Mouse (Mus musculus) stomach, embryonic 16.5 days (tissue): Measurements from ENCODE around the gene Bmper. TPM values are rescaled to one million over a fixed set of nuclear protein-coding genes. Genes with fewer than 3 reads are reported as not detected.

Experiments used
- ATAC-seq: fragments of 200-750 bp; cut with Nextera tagmentation; 2 replicates; pipeline ENCODE4 v1.8.0; 2017; ENCODE audit warnings: moderate number of reproducible peaks, moderate TSS enrichment; ENCODE audit not compliant: insufficient read depth, low FRiP score
- H3K27ac ChIP-seq: fragments of 300-500 bp; sonication (generic); 2 replicates; pipeline ENCODE4 v1.5.1; 2014; ENCODE audit warnings: low read length
- H3K27me3 ChIP-seq: fragments of 300-500 bp; sonication (generic); 2 replicates; pipeline ENCODE4 v1.6.1; 2014; ENCODE audit warnings: low read length, control low read depth, mixed read lengths; ENCODE audit not compliant: control insufficient read depth, insufficient read depth
- H3K36me3 ChIP-seq: fragments of 300-500 bp; sonication (generic); 2 replicates; pipeline ENCODE4 v1.6.1; 2014; ENCODE audit warnings: low read length; ENCODE audit not compliant: control insufficient read depth, insufficient read depth
- H3K4me1 ChIP-seq: fragments of 300-500 bp; sonication (generic); 2 replicates; pipeline ENCODE4 v1.6.1; 2014; ENCODE audit warnings: low read length, control low read depth, mixed read lengths; ENCODE audit not compliant: control insufficient read depth, insufficient read depth
- H3K4me2 ChIP-seq: fragments of 300-500 bp; sonication (generic); 2 replicates; pipeline ENCODE4 v1.6.1; 2014; ENCODE audit warnings: low read depth, low read length, mixed read lengths
- H3K4me3 ChIP-seq: fragments of 300-500 bp; sonication (generic); replicated peaks from 2 replicates; pipeline ENCODE4 v1.5.1; 2014; ENCODE audit warnings: mild to moderate bottlenecking, low read length
- H3K9ac ChIP-seq: fragments of 300-500 bp; sonication (generic); 2 replicates; pipeline ENCODE4 v1.6.1; 2014; ENCODE audit warnings: low read length
- H3K9me3 ChIP-seq: fragments of 300-500 bp; sonication (generic); replicated peaks from 2 replicates; pipeline ENCODE4 v1.6.1; 2016; ENCODE audit warnings: low read length, control low read depth; ENCODE audit not compliant: control insufficient read depth
- WGBS: fragments of 180-500 bp; shearing (Covaris S2); extraction: QIAGEN DNeasy Blood & Tissue Kit; methylation state at CpG from one replicate; pipeline ENCODE4 v1.1.7; 2014; 5-methylcytosine and 5-hydroxymethylcytosine counted together
- polyA plus RNA-seq: library from polyadenylated mRNA; unstranded; fragments of >200 nt; fragmentation: Nextera tagmentation; extraction: Ambion mirVana; gene quantifications from 2 replicates; pipeline ENCODE4 v1.2.1, GENCODE M21; 2015

The Bmper gene
- polyA plus RNA-seq, 1 experiment from 2014 or later: 6.1 TPM

DNA sequence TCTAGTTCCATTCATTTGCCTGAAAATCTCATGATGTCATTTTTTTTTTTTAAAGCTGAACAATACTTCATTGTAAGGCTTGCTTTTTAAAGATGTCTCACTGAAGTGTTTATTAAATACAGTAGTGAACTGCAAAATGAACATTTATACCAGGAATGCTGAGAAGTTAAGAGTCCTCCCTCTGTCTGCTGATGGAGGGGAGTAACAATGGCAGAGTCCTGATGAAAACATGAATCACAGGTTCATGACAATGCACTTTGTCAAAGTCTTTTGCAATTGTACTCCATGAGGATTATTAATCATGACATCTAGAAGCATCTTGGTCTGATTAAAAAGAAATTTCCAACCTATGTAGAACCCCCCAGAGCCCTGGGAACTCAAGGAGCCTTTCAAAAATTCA lies 118.4 kb downstream of the Bmper start:
- ATAC-seq: no peak
- no peaks in the 10 kb centered on the region for H3K9me3 ChIP-seq
- no peaks in the 10 kb centered on the region for H3K4me1 ChIP-seq
- no peak overlapping the region for H3K27ac ChIP-seq
- no peak overlapping the region for H3K4me2 ChIP-seq
- no peaks in the 10 kb centered on the region for H3K36me3 ChIP-seq
- H3K27me3 ChIP-seq: no peaks in the 10 kb centered on the region
- H3K9ac ChIP-seq: no peak overlapping the region
- no peak overlapping the region for H3K4me3 ChIP-seq

DNA sequence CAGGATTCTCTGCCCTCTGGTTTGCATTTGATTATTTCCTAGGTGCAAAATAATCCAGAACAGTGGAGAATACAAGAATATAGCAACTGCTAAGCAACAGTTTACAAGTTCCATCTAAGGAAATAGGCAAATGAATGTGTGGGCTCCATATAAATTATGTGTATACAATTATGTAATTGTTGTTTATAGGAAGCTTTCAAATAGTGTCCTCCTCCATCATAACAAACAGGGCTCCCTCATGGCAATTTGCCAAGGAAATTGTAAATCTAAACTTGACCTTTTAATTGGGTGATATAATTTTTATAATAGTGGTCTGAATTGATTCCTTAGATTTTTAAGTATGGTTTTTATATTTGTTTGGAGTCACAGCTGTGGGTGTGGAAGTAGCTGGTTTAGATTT lies 121.5 kb downstream of the Bmper start:
- Histone ChIP-seq H3K36me3 (no peaks in the 10 kb centered on the region), H3K4me1 (no peaks in the 10 kb centered on the region; the same call in 1 of the 2 replicates), H3K4me3 (no peak overlapping the region), H3K27me3 (no peaks in the 10 kb centered on the region), H3K4me2 (no peak overlapping the region), H3K9me3 (no peaks in the 10 kb centered on the region), H3K27ac (no peak overlapping the region), H3K9ac (no peak overlapping the region)
- no peak for ATAC-seq

DNA sequence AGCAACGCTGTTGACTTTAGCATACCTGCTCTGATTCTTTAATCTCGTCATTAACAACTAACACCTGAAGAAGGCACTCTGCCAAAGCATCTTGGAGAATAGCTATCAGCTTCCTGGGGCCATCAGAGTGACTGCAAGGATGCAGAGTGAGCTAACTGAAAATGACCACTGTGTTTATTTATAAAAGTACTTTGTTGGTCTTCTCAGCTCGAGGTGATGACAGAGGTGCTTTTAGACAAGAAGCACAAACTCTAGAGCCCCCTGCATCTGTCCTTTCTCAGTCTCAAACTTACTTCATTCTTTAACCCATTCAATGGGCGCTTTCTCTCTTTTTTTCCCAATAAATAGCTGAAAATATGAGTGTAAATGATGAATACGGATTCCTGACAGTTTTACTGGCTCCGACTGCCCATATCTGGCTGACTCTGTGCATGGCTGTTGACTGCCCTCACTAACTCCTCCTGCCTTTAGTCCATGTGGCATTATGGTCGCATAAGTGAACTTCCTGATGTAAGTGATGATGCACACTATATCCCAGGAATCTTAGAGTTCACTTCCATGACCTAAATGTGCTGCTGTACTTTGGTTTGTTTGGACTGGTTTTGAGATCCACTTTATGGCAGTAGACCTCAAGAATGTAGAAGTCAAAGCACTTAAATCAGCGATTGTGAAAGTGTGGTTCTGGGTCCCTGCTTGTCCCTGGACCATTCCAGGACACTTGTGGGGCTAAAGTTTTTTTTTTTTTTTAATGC lies 122.4 kb downstream of the Bmper start:
- Histone ChIP-seq H3K27ac (no peak overlapping the region), H3K4me1 (no peaks in the 10 kb centered on the region; the same call in 1 of the 2 replicates), H3K4me3 (no peak overlapping the region), H3K4me2 (no peak overlapping the region), H3K27me3 (no peaks in the 10 kb centered on the region), H3K9me3 (no peaks in the 10 kb centered on the region), H3K9ac (no peak overlapping the region), H3K36me3 (no peaks in the 10 kb centered on the region)
- 58% methylated on average over 8 of the region's 8 CpGs for WGBS
- ATAC-seq: no peak

DNA sequence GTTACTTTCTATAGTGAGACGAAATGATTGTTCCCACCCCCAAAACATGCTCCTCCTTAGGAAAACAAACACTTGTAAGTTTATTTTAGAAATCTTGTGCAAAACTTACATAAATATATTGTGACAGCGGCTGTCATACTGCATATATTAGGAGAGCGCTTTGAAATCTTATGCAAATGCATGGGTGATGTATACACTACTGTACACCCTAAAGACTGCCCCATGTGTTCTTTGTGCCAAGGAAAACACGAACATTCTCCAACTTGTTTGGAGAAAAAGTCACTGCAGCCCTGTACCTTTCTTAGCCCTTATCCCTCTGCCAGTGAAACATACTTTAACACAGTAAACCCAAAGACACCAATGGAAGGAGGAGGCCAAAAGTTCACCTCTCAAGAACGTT lies 126.7 kb downstream of the Bmper start:
- Histone ChIP-seq H3K27me3 (no peaks in the 10 kb centered on the region), H3K4me1 (no peaks in the 10 kb centered on the region; the same call in 1 of the 2 replicates), H3K9ac (no peak overlapping the region), H3K27ac (no peak overlapping the region), H3K36me3 (no peaks in the 10 kb centered on the region), H3K9me3 (no peaks in the 10 kb centered on the region), H3K4me2 (no peak overlapping the region), H3K4me3 (no peak overlapping the region)
- no peak for ATAC-seq
- 51% methylated on average over 5 of the region's 5 CpGs for WGBS

DNA sequence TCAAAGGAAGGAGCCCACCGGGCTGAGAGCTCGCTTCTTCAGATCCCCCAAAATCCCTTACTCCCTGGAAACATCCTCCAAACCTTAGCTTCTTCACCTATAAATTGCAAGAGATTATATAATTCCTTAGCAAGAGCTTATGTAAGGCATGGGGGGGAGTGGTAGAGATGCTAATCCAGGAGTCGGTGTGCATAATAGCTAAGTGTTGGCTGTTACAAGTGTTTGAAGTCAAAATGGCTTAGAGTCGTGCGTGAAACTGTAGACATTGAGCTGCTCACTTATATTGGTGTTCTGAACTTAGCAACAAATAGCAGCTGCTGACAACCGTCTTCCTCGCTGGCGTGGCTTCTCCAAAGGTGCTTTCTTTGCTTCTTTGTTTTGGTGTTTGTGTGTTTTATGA lies 128.5 kb downstream of the Bmper start:
- H3K4me2 ChIP-seq: no peak overlapping the region
- WGBS: 89% methylated on average over 8 of the region's 8 CpGs
- ATAC-seq: no peak

DNA sequence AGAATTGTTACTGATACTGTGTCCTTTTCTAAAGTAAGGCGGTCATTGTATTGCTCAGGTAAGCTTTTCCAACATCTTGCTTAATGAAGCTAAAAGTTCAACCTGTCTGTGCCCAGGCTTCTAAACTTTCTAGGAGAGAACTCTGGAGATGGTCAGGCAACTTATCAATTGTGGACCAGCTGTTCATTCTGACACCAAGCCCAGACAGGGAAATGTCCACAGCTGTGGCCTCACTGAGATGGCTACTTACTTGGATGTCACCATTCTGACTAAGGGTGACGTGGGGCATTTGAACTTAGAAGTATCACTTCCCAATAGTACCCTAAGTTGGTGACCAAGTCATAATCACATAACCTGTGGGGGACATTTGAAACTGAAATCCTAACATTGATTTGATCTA lies 129.5 kb downstream of the Bmper start:
- no peaks in the 10 kb centered on the region for H3K27me3 ChIP-seq
- no peak overlapping the region for H3K27ac ChIP-seq
- H3K9ac ChIP-seq: no peak overlapping the region
- no peaks in the 10 kb centered on the region; the same call in 1 of the 2 replicates for H3K4me1 ChIP-seq
- ATAC-seq: no peak
- no peak overlapping the region for H3K4me3 ChIP-seq
- no peaks in the 10 kb centered on the region for H3K36me3 ChIP-seq
- no peaks in the 10 kb centered on the region for H3K9me3 ChIP-seq
- H3K4me2 ChIP-seq: no peak overlapping the region
- WGBS: 87% methylated on average over 2 of the region's 2 CpGs

More for the DNA sequence above, 128.5 kb downstream of the Bmper start:
- no peaks in the 10 kb centered on the region for H3K36me3 ChIP-seq
- no peak overlapping the region for H3K9ac ChIP-seq
- no peak overlapping the region for H3K4me3 ChIP-seq
- no peaks in the 10 kb centered on the region for H3K9me3 ChIP-seq
- no peaks in the 10 kb centered on the region; the same call in 1 of the 2 replicates for H3K4me1 ChIP-seq
- H3K27me3 ChIP-seq: no peaks in the 10 kb centered on the region
- no peak overlapping the region for H3K27ac ChIP-seq

DNA sequence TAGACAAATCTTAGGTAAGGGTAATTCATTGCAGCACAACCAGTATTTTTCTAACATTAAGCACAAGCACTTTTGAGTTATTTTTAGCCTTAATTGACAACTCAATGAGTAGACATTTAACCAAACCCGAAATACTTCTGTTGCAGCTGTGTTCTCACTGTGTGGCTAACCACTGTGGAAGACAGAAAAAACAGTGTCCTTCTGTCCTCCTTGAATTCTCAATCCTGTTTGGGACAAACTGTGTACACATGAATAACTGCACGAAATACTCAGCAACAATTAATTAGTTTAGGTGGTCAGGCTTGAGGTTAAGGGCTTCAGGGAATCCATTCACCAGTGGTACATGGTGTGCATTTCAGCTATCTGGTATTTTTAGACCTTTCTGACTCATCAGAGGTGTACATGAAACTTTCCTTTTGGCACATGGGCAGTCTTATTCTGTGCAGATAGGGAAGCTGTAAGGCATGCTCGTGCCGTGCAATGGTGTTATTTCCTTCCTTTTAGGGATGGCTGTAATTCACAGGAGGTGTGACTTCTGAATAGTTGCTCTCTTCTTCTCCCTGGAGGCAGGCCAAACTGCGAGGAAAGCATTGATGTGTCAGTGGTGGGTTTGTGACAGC lies 131.4 kb downstream of the Bmper start:
- Histone ChIP-seq H3K27me3 (no peaks in the 10 kb centered on the region), H3K4me3 (no peak overlapping the region), H3K9ac (no peak overlapping the region), H3K36me3 (no peaks in the 10 kb centered on the region), H3K27ac (no peak overlapping the region), H3K9me3 (no peaks in the 10 kb centered on the region), H3K4me2 (no peak overlapping the region), H3K4me1 (no peaks in the 10 kb centered on the region)
- 49% methylated on average over 5 of the region's 5 CpGs for WGBS
- no peak for ATAC-seq

DNA sequence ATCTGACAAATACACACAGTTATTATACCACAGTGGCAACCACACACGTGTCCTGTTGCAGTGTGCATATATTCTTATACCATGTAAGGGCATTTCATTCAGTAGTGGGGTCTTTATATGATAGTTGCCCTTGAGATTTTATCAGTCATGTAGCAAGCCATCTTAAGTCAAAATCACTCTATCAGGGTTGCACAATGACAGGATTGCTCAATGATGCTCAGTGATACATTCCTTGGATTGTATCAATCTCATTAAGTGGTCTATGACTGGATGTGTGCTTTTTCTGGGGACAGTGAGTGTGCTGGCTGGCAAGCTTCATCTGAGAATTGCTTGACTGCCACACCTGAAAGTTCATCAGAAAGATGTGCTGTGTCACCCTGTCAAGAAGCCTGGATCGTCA lies 135.2 kb downstream of the Bmper start:
- Histone ChIP-seq H3K27me3 (no peaks in the 10 kb centered on the region), H3K27ac (no peak overlapping the region), H3K36me3 (no peaks in the 10 kb centered on the region)

DNA sequence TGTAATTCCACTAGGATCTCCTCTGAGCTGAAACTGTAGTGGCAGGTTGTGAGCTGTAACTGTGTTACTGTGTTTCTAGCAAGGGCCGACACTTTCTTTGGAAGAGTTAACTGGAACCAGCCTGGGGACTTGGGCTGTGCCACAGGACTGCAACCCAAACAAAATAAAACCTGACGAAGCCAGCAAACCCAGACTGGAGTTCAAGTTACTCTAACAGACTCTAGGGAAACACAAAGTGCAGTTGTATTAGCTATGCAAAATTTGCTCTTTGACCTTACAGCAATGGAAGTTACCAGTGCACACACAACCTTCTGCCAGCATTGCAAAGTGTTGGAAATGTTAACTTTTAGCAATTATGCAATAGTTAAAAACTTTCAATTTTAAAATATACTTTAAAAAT lies 140.3 kb downstream of the Bmper start:
- Histone ChIP-seq H3K4me1 (no peaks in the 10 kb centered on the region), H3K9me3 (no peaks in the 10 kb centered on the region), H3K9ac (no peak overlapping the region), H3K4me3 (no peak overlapping the region), H3K27me3 (no peaks in the 10 kb centered on the region), H3K27ac (no peak overlapping the region), H3K36me3 (no peaks in the 10 kb centered on the region), H3K4me2 (no peak overlapping the region)
- ATAC-seq: no peak
- 70% methylated on average over 2 of the region's 2 CpGs for WGBS

More for the DNA sequence above, 135.2 kb downstream of the Bmper start:
- Histone ChIP-seq H3K9me3 (no peaks in the 10 kb centered on the region), H3K4me1 (no peaks in the 10 kb centered on the region), H3K4me2 (no peak overlapping the region), H3K4me3 (no peak overlapping the region), H3K9ac (no peak overlapping the region)
- no peak for ATAC-seq
- WGBS: 84% methylated on average over 2 of the region's 2 CpGs
